Mouse (Mus musculus) lung, postnatal 14 days (tissue): ENCODE measurements at regions not wholly inside any gene's neighbourhood (a gene's known extent, or its start where the extent isn't known, plus 50 kb on each side); places are given as distances from the start of the nearest gene placed in this dataset.

Experiments
- DNase-seq: peaks from one replicate; pipeline ENCODE4 v3.0.0; 2021

DNA sequence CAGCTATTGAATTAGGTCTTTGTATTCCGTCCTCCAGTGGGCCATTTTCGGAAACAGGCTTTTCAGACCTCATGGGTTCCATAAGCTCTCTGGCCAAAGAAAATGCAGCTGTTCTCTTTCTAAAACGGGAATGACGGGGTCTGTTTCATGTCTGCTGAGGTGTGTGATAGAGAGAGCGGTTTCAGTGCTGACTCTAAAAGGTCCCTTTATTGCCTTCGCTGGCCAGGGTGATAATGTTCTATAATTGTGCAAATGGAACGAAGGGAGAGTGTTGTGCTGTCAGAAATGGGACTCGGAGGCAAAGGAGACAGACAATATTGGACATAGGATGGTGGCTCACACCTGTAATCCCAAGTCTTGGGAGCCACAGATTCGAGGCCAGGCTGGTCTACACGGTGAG is 53.5 kb upstream of the Osbpl8 start:
- no peak for DNase-seq

DNA sequence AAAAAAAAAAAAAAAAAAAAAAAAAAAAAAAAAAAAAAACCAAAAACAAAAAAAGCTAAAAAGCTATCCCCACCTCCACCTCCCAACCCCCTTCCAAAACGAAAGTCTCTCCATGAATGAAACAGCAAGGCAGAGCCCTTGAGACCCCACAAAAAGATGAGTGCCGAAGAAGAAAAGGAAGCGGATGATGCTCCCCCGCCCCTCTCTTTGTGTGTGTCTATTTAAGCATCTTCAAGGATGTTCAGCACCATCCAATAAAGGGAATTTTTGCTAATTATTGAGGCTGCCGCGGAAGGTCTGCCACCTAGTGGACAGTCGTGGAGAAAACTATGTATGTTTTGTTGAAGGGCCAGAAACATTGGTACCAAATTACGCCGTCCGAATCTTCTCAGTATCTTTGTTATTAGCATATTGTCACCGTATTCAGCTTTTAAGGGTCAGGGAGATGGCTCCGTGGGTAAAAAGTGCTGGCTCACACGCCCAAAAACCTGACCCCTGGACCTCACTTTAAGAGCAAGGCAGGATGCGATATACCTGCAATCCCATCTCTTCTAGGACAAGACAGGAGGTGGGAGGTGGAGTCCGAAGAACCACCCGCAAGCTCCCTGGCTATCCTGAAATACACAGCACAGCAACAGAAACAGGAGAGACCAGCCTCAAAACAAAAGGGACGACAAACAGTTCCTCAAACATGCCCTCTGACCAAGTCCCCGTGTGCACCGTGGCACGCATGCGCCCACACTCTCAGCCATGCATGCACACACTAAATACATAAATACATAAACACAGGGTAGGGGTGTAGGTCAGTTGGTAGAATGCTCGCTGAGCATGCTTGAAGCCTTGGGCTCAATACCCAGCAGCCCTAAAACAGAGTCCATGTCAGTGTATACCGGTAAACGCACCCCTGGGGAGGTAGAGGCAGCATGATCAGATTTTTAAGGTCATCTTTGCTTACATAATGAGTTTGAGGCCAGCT is 55.6 kb upstream of the Osbpl8 start:
- DNase-seq: peak; percentile 70

- DNase-seq: no peak
Measured at GRCm38 (mm10) chr10:111107852-111108251, 56.7 kb upstream of the Osbpl8 start.

DNA sequence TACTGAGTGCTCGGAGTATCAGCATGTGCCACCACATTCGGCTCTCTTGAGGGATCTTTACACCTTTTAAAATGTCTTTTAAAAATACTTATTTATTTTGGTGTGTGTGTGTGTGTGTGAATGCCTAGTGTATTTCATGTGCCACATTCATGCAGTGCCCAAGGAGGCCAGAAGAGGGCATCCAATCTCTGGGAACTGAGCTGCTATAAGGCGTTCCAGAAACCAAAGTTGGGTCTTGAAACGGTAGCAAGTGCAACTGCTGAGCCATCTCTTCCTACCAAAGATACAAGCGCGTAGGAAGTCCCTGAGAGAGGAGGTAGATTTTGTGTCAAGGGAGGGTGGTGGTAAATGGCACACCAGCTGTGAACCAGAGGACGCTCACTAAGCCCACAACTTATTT is 57.2 kb upstream of the Osbpl8 start:
- peak; percentile 71 for DNase-seq

- DNase-seq: no peak
Measured at GRCm38 (mm10) chr10:111106411-111106810, 58.1 kb upstream of the Osbpl8 start.

DNA sequence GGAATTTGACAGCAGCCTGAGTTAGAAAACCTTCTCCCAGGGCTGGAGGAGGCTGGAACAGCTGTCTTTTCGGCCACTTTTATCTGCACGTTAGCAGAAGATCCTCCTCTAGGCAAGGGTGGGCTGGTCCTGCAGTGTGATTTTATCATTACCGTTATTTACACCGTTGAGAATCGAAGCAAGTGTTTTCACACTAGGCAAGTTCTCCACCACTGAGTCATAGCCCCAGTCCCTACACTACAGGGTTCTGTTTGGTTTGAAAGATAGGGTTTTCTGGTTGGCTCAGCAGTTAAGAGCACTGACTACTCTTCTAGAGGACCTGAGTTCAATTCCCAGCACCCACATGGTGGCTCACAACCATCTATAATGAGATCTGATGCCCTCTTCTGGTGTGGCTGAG is 58.9 kb upstream of the Osbpl8 start:
- no peak for DNase-seq

GRCm38 (mm10) chr10:111103512-111103911 is 61.0 kb upstream of the Osbpl8 start:
- no peak for DNase-seq

DNA sequence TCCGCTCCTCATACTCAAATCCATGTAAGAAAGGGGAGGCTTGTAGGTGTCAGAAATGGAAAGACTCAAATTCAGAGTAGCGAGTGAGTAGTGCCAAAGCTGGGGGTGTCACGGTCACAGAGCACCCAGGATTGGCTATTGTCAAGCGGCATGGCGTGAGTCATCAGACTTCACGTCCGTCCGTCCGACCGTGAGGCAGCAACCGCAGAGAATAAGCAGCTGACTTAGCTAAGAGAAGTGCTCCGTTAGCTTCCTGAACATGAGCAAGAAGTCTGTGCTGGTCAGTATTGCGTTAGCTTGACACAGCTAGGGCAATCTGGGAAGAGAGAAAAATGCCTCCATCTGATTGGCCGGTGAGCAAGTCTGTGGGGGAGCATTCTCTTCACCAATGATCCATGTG is 61.5 kb upstream of the Osbpl8 start:
- DNase-seq: no peak

GRCm38 (mm10) chr10:111101901-111102761 is 62.4 kb upstream of the Osbpl8 start:
- DNase-seq: peak; percentile 66

DNA sequence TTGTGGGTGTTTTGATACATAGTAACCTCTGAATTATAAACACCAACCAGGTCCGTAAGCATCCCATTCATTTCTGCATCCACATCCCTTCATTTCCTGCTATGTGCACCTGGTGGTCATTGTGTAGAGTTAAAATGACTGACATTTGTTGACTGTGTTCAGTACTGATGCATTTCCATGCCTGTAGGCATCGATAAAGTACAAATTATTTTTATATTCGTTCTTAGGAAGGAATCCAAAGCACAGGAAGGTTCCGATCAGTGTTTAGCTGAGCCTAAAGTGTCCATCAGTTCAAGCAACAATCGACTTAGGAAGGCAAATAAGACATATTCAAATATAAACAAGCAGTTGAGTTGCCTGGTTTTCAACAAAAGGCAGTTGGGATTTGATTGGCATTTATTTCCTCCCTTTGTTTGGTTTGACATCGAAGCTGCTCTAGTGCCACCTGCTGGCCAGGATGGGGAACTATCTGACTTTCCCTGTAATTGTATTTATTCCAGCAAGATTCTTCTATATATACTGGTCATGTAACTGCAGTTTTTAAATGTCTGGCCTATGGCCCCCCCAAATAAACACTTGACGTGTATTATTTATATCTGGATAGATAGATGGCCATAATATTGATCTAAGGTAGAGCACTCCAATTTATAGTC is 64.6 kb upstream of the Osbpl8 start:
- DNase-seq: peak; percentile 76

DNA sequence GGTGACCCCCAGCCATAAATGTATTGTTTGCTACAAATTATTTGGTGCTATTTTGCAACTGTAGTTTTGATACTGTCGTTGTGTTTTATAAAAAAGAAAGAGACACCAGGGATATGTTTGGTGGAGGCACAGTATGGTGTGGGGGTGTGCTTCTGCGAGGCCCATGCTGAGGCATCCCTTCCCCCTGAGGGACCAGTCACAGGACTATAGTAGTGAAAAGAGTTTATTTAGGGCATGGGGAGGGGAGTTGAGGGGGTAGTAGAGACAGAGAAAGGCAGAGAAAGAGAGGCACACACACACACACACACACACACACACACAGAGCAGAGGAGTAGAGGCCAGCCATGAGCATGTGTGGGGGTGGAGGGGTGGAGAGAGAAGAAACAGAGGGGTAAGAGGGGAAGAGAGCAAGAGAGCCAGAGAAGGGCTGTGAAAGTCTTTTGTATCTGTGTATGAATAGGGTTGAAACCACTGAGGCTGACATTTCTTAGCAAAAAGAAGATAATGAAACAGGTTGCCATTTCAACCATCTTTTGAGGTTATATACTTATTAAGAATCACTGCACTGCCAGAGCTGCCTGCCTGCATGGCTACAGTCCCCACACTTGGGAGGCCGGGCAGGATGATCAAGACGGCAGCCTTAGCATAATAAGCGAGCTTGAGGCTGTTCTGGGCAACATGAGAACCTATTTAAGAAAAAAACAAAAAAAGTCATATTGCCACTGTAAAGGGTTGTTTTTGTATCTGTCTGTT is 65.3 kb upstream of the Osbpl8 start:
- no peak for DNase-seq

DNA sequence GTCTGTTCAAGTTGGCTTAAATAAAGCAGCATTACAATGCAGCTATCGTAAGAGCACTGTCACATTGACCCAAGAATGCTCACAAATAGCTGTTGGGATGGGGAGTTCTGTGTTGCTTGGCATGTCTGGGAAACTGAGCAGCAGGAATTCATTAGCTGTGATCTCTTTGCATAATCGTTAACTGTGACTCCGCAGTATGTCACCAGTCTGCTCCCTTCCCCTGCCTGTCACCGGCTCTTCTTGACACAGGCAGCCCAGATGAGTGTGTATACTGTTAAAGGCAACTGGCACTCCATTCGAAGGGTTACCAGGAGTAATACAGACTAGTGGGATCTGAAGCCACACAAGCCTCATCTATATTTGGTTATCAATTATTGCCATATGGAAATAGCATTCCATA is 67.3 kb upstream of the Osbpl8 start:
- DNase-seq: no peak

- no peak for DNase-seq
Measured at GRCm38 (mm10) chr10:111096811-111097210, 67.7 kb upstream of the Osbpl8 start.

GRCm38 (mm10) chr10:111094405-111094804 is 70.1 kb upstream of the Osbpl8 start:
- no peak for DNase-seq

- DNase-seq: no peak
Measured at GRCm38 (mm10) chr10:111089382-111089781, 75.2 kb upstream of the Osbpl8 start.

DNA sequence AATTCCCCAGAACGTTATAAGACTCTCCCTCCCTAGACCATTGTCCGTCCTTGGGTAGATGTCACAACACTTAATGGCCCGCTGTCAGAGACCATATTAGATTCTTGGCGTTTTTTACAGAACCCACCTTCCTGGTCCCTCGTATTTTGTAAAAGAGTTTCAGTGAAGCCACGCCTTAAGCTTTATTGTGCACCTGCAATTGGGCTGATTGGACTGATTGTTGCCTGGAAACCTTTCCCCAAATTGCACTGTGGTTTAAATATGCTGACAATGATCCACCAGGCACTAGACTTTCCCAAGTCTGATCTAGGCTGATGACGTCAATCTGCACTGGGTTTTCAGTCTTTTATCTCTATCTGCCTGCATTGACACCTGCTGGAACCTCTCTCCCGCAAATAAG is 75.6 kb upstream of the Zdhhc17 start:
- no peak for DNase-seq

GRCm38 (mm10) chr10:111084267-111084780 is 74.4 kb upstream of the Zdhhc17 start:
- no peak for DNase-seq

DNA sequence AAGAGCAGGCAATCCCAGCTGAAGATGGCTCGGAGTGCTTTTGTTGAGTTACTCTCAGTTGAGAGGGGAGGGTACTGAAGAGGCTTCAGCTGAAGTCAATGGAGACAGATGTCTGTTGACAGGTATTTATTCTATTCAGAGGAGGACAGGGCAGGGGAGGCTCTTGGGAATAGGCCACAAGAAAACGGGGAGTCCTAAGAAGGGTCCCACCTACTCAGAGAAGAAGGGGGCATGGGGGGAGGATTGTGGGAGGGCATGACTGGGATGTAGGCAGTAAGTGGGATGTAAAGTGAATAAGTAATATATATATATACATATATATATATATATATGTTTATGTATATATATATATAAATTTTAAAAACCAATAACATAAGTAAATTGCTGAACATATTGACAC is 73.9 kb upstream of the Zdhhc17 start:
- DNase-seq: no peak

GRCm38 (mm10) chr10:111083338-111083737 is 73.4 kb upstream of the Zdhhc17 start:
- DNase-seq: no peak

DNA sequence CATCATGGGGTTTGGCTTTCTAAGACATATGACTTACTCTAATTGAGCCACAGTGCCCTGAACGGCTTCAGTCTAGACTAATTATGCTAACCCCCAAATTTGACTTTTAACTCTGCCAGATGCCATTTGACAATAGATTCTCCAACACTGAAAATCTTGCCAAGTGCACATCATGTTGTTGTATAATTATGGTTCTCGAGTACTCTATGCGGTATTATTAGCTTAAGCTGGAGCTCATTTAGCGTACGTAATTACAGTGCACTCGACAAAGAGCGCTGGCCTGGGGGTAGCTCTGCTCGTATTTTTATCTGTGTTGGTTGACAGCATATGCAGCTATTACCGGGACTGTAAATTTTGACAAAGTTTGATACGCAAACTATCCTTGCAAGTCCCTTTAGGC is 70.4 kb upstream of the Zdhhc17 start:
- no peak for DNase-seq

GRCm38 (mm10) chr10:111079051-111079450 is 69.1 kb upstream of the Zdhhc17 start:
- no peak for DNase-seq

- DNase-seq: no peak
Measured at GRCm38 (mm10) chr10:111077632-111078031, 67.7 kb upstream of the Zdhhc17 start.
